Mouse (Mus musculus) lung, adult 2 months (tissue): ENCODE data around the gene Cul4a.

Experiments used
- CTCF ChIP-seq: fragments of 200-500 bp; IDR thresholded peaks from 2 replicates; pipeline ENCODE4 v1.5.1; 2011; ENCODE audit warnings: mild to moderate bottlenecking, low read length, control low read depth; ENCODE audit not compliant: insufficient read depth
- POLR2A ChIP-seq: fragments of 200-500 bp; IDR thresholded peaks from 2 replicates; pipeline ENCODE4 v1.6.1; 2011; ENCODE audit warnings: low read depth, mild to moderate bottlenecking, control low read depth, low read length, borderline replicate concordance; ENCODE audit errors: extremely low read depth

DNA sequence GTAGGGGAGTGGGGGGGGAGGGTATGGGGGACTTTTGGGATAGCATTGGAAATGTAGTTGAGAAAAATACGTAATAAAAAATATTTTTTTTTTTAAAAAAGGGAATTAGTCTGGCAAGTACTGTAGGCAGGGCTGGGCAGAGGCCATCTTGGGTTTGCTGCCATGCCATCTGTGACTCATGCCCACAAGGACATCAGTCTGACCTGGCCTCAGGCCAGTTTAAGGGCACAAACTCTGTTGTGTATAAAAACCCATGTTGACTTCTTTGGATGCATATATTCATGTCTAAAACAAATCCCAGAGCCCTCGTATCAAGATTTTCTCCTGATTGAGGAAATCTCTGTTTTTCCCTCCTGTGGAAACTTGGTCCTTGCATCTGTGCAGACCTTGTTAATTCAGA is 11.7 kb downstream of the Cul4a start:
- TF ChIP-seq CTCF (no peak), POLR2A (no peak)
